Mouse (Mus musculus) forebrain, embryonic 10.5 days (tissue): ENCODE measurements around the gene Abraxas2. TPM values are rescaled to one million over a fixed set of nuclear protein-coding genes. Genes with fewer than 3 reads are reported as not detected.

Experiments
- DNase-seq: peaks from one replicate; pipeline ENCODE4 v3.0.0-alpha.2; 2017; ENCODE audit warnings: low spot score; ENCODE audit errors: extremely low spot score
- H3K27ac ChIP-seq: fragments of 300-500 bp; sonication (generic); 2 replicates; pipeline ENCODE4 v1.5.1; 2016; ENCODE audit warnings: mild to moderate bottlenecking
- H3K27me3 ChIP-seq: fragments of 300-500 bp; sonication (generic); 2 replicates; pipeline ENCODE4 v1.6.1; 2016; ENCODE audit warnings: mild to moderate bottlenecking; ENCODE audit not compliant: poor library complexity, severe bottlenecking
- H3K36me3 ChIP-seq: fragments of 300-500 bp; sonication (generic); replicated peaks from 2 replicates; pipeline ENCODE4 v1.6.1; 2016; ENCODE audit warnings: mild to moderate bottlenecking, moderate library complexity
- H3K4me1 ChIP-seq: fragments of 300-500 bp; sonication (generic); 2 replicates; pipeline ENCODE4 v1.6.1; 2016
- H3K4me3 ChIP-seq: fragments of 300-500 bp; sonication (generic); 2 replicates; pipeline ENCODE4 v1.5.1; 2016; ENCODE audit warnings: mild to moderate bottlenecking, moderate library complexity
- H3K9me3 ChIP-seq: fragments of 300-500 bp; sonication (generic); 2 replicates; pipeline ENCODE4 v1.6.1; 2016; ENCODE audit warnings: mild to moderate bottlenecking, moderate library complexity
- WGBS: fragments of 180-500 bp; shearing (Covaris S2); methylation state at CpG from one replicate; pipeline ENCODE4 v1.1.7; 2016; 5-methylcytosine and 5-hydroxymethylcytosine counted together
- polyA plus RNA-seq: library from polyadenylated mRNA; unstranded; fragments of >200 nt; fragmentation: Nextera tagmentation; extraction: Ambion mirVana; gene quantifications from 2 replicates; pipeline ENCODE4 v1.2.1, GENCODE M21; 2016

Abraxas2 gene
- polyA plus RNA-seq, 1 experiment from 2014 or later = 33.9 TPM

DNA sequence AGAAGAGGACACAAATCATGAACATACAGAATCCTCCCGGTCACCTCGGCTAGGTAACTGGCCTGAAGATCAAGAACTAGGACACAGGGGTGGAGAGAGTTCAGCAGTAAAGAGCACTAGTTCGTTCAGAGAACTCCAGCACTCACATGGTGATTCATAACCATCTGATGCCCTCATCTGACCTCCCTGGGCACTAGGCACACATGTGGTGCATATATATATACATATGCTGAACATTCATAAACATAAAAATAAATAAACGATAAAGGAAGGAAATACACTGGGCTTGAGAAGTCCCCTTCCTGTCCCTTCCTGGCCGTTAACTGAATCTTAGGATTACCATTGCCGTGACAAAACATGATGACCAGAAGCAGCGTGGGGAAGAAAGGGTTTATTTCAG is 33.8 kb downstream of the Abraxas2 start:
- WGBS = 85% methylated on average over 7 of the region's 7 CpGs
- Histone ChIP-seq H3K9me3 (no peaks in the 10 kb centered on the region), H3K27me3 (no peaks in the 10 kb centered on the region), H3K27ac (no peak overlapping the region), H3K36me3 (no peaks in the 10 kb centered on the region), H3K4me1 (no peaks in the 10 kb centered on the region; the same call in 1 of the 2 replicates), H3K4me3 (no peak overlapping the region)
- no peak for DNase-seq

DNA sequence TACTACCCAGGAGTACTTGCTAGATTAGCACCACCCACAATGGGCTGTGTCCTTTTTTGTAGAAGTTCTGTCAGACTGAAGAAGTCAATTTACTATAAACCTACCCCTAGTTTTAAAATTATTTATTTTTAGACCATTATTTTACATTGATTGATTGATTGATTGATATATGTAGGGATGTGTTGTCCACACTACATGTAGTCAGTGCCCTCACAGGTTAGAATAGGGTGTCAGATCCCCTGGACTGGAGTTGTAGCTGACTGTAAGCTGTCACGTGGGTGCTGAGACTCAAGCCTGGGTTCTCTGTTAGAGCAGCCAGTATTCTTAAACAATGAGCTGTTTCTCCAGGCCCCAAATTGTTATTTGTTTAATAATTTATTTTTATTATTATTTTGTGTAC is 34.3 kb downstream of the Abraxas2 start:
- Histone ChIP-seq H3K9me3 (0 out of 2 replicates have a peak, but pooled peaks cover 5% of the 10 kb centered on the region), H3K27me3 (no peaks in the 10 kb centered on the region), H3K36me3 (no peaks in the 10 kb centered on the region), H3K4me1 (no peaks in the 10 kb centered on the region), H3K4me3 (no peak overlapping the region), H3K27ac (no peak overlapping the region)
- DNase-seq = no peak
- WGBS = 82% methylated on average over 1 of the region's 1 CpGs

DNA sequence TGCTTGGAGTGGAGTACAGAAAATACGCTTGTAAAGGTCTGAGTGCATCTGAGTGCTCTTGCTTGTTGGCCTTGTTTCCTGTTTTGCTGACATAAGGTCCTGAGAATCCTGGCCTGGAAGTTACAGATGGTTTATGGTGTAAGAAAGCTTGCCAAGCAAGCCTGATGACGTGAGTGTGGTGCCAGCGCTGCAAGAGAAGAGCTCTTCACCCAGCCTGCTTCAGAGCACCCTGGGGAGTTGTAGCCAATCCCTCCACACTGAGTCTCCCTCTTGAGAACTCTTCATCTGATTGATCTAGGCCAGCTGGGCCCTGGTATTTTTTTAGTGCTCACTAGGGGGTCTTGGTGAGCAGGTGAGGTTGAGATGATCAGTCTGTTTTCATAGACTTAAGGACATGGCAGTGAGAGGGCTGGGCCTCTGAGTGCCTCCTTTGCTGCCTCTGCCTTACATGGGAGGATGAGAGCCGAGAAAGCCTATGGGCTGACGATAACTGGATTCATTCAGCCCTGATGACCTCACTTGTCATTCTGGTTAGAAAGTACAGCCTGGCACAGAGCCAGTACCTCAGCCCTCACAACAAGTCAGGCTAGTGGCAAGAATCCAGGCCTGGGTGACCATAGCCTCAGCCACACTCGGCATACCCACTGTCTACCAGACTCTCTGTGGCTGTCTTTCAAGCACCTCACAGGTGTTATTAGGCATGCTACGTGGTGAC is 36.0 kb downstream of the Abraxas2 start:
- Histone ChIP-seq H3K27ac (no peak overlapping the region), H3K4me1 (no peaks in the 10 kb centered on the region), H3K36me3 (no peaks in the 10 kb centered on the region), H3K4me3 (no peak overlapping the region), H3K27me3 (no peaks in the 10 kb centered on the region), H3K9me3 (0 out of 2 replicates have a peak, but pooled peaks cover 7% of the 10 kb centered on the region)
- DNase-seq = no peak
- 84% methylated on average over 7 of the region's 7 CpGs for WGBS

DNA sequence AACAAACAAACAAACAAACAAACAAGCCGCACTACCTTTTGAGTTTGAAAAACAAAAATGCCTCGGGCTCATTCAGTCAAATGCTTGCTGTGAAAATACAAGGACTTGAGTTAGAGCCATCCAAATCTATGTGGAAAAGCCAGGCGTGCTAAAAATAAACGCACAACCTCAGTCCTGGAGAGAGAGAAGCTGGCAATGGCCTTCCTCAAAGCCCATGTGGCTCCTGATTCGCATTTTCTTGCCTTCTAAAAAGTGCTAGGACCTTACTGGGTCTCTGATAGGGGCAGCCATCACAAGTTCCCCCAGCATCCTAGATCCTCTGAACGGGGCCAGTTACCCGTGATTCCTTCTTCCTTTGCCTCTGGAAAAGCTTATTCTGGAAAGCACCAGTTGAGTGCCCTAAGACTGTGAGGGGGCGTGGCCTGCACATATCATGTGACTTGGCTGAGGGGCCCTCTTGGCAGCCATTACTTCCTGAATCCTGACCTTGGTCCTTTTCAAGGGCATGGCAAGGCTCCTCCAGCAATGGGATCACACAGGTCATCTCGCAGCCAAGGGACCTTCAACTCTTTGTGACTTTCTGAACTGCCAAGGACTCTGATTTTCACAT is 37.3 kb downstream of the Abraxas2 start:
- 88% methylated on average over 9 of the region's 9 CpGs for WGBS
- Histone ChIP-seq H3K9me3 (0 out of 2 replicates have a peak, but pooled peaks cover 7% of the 10 kb centered on the region), H3K4me3 (no peak overlapping the region), H3K4me1 (no peaks in the 10 kb centered on the region), H3K27me3 (no peaks in the 10 kb centered on the region), H3K27ac (no peak overlapping the region), H3K36me3 (no peaks in the 10 kb centered on the region)
- DNase-seq = no peak

DNA sequence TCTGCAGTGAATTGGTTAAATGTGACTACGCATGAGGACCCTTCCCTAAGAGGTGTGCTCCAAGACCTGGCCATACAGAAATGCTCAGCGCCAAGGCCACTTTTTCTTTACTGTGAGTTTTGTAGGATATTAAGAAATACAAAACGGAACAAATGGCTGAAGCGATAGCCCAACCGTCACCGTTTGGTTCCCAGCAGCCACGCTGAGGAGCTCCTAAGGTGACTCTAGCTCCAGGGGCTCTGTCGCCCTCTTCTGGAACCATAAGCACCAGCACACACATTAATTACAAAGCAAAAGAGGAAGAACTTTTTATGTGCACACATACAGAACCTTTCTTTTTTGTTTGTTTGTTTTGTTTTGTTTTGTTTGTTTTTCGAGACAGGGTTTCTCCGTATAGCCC is 38.2 kb downstream of the Abraxas2 start:
- Histone ChIP-seq H3K9me3 (0 out of 2 replicates have a peak, but pooled peaks cover 7% of the 10 kb centered on the region), H3K36me3 (no peaks in the 10 kb centered on the region), H3K4me3 (no peak overlapping the region), H3K4me1 (no peaks in the 10 kb centered on the region), H3K27me3 (no peaks in the 10 kb centered on the region), H3K27ac (no peak overlapping the region)
- WGBS = 83% methylated on average over 10 of the region's 10 CpGs
- no peak for DNase-seq

DNA sequence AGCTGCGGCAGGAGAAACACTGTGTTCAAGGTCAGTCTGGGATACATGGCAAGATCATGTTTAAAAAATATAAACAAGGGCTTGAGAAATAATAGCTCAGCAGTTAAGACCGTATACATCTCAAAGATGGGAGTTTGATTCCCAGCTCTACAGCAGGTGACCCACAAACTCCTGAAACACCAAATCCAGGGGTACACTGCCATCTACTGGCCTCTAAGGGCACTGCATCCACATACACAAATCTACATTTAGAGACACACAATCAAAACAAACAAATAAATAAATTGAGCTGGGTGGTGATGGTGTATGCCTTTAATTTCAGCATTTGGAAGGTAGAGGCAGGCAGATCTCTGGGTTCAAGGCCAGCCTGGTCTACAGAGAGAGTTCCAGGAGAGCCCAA is 39.2 kb downstream of the Abraxas2 start:
- Histone ChIP-seq H3K4me3 (no peak overlapping the region), H3K4me1 (no peaks in the 10 kb centered on the region), H3K9me3 (0 out of 2 replicates have a peak, but pooled peaks cover 7% of the 10 kb centered on the region), H3K36me3 (no peaks in the 10 kb centered on the region), H3K27ac (no peak overlapping the region), H3K27me3 (no peaks in the 10 kb centered on the region)
- WGBS = 91% methylated on average over 2 of the region's 2 CpGs
- no peak for DNase-seq

DNA sequence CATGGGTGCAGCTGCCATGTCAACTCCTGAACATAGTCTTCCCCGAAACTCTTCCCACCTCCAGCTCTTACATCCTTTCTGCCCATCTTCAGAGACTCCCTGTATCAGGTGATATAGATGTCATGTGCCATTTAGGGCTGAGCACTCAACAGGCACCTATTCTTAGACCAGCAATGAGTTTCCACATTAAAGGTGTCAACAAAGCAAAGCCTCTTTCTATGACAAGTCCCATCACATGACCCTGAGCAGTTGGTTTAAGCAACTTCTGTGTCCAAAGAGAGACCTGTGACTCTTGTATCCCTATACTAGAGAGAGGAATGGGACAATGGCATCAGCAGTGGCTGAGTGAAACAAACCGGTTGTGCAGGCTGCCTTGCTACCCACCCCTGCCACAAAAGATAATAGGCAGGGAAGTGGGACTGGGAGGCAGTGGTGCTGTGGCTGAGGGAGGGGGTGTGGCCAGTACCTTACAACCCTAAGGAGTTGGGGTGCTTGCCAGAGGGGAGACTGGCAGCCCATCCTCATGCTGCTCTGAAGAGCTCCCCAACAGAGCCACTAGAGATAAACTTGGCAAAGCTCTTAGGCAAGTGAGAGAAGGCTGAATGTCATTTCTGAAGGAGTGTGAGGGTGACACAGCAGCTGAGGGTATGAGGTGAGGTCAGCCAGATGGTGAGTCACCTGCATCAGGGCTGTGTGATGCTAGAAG is 42.0 kb downstream of the Abraxas2 start:
- 55% methylated on average over 2 of the region's 2 CpGs for WGBS
- Histone ChIP-seq H3K4me3 (no peak overlapping the region), H3K9me3 (0 out of 2 replicates have a peak, but pooled peaks cover 7% of the 10 kb centered on the region), H3K36me3 (no peaks in the 10 kb centered on the region), H3K27ac (no peak overlapping the region), H3K4me1 (no peaks in the 10 kb centered on the region), H3K27me3 (no peaks in the 10 kb centered on the region)
- no peak for DNase-seq

DNA sequence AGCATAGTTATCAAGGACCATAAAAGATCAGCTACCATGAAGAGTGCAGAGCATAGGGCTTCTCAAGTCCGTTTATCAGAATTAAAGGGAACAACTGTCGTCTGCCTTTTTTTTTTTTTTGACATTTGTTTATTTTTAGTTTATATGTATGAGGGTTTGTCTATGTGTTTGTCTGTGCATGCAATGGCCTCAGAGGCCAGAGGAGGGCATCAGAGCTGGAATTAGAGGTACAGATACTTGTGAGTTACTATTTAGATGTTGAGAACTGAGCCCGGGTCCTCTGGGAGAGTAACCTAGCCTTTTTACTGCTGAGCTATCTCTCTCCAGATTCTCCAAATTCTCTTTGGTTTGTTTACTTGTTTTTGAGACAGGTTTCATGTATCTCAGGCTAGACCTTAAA is 44.8 kb downstream of the Abraxas2 start:
- H3K27me3 ChIP-seq = no peaks in the 10 kb centered on the region
- no peaks in the 10 kb centered on the region for H3K36me3 ChIP-seq
- 87% methylated on average over 3 of the region's 3 CpGs for WGBS
- H3K4me3 ChIP-seq = no peak overlapping the region
- H3K9me3 ChIP-seq = peaks cover 10% of the 10 kb centered on the region; the same call in 1 of the 2 replicates
- H3K4me1 ChIP-seq = no peaks in the 10 kb centered on the region
- H3K27ac ChIP-seq = no peak overlapping the region
- DNase-seq = no peak

DNA sequence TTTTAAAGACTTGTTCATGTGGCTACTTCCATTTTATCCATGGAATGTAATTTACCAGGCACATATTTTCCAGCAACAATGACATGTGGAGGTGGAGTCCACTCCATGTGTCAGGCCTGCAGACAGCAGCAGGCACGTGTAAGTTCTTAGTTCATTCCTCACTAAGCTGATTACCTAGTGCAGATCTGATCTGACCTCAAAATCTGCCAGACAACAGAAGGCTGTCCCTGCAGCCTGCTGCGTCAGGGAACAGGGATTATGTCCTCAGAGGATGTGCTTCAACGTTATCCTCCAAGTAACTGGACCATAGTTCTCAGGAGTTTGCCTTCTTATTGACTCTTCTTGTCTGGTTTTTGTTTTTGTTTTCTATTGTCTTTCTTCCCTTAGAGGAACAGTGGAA is 62.9 kb downstream of the Abraxas2 start:
- Histone ChIP-seq H3K36me3 (no peaks in the 10 kb centered on the region), H3K4me1 (no peaks in the 10 kb centered on the region), H3K4me3 (no peak overlapping the region), H3K9me3 (peaks cover 7% of the 10 kb centered on the region; the same call in 1 of the 2 replicates), H3K27ac (no peak overlapping the region), H3K27me3 (no peaks in the 10 kb centered on the region)
- WGBS = 34% methylated on average over 3 of the region's 3 CpGs
- no peak for DNase-seq

DNA sequence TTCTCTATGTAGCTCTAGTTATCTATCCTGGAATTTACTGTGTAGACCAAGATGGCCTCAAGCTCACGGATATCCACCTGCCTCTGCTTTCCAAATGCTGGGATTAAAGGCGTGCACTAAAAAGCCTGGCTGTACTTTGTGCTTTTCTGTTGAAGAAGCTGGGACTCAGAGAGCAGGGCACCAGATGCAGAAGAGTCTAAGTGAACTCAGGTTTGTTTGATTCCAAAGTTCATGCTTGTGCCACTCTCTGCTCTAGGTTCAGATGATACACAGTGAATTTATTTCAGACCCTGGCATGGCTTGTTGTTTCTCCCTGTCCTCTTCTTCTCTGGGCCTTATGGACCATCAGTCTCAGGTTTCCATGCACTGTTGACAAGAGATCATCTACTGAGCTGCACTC is 66.2 kb downstream of the Abraxas2 start:
- 82% methylated on average over 2 of the region's 2 CpGs for WGBS
- Histone ChIP-seq H3K27ac (no peak overlapping the region), H3K36me3 (no peaks in the 10 kb centered on the region), H3K27me3 (no peaks in the 10 kb centered on the region), H3K9me3 (no peaks in the 10 kb centered on the region), H3K4me3 (no peak overlapping the region), H3K4me1 (peaks cover 2% of the 10 kb centered on the region)
- no peak for DNase-seq

DNA sequence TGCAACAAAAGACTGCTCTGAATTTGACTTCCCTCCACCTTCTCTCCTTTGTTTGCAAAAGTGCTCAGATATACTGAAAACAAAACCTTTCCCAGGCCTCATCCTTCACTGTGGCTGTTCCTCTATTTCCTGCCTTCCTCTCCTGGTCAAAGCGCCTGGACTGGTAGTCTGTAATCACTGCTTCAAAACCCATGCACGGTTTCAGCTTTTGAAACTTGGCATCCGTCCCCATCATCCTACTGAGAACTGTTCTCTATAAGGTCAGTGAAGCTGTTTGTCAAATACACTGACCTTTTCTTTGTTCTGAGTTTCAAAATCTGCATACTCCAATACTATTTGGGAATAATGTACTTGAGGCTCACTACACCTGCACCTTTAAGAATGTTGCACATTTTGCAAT is 68.2 kb downstream of the Abraxas2 start:
- Histone ChIP-seq H3K27me3 (no peaks in the 10 kb centered on the region), H3K36me3 (no peaks in the 10 kb centered on the region), H3K27ac (no peak overlapping the region), H3K4me3 (no peak overlapping the region), H3K9me3 (no peaks in the 10 kb centered on the region), H3K4me1 (peaks cover 6% of the 10 kb centered on the region)
- 70% methylated on average over 3 of the region's 3 CpGs for WGBS
- no peak for DNase-seq

DNA sequence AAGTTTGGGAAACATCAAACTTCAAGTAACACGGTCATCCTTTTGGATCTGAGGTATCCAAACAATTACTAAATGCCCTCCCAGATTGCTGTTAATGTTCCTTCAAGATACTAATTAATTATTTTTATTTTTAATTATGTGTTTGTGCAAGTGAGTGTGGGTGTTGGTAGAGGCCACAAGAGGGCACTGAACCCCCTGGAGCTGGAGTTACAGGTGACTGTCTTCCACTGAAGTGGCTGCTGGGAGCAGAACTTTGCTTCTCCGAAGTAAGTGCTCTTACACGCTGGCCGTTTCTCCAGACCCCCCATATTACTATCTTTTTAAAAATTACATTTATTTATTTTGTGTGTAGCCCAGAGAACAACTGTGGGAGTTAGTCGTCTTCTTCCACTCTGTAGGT is 71.0 kb downstream of the Abraxas2 start:
- Histone ChIP-seq H3K9me3 (no peaks in the 10 kb centered on the region), H3K27me3 (no peaks in the 10 kb centered on the region), H3K27ac (peak overlapping the region; percentile 96; the same call in 1 of the 2 replicates), H3K4me3 (peak overlapping the region; percentile 97), H3K36me3 (no peaks in the 10 kb centered on the region), H3K4me1 (peaks cover 20% of the 10 kb centered on the region)
- no peak for DNase-seq
- WGBS = 89% methylated on average over 5 of the region's 5 CpGs
